Mouse (Mus musculus) CH12F3 (cell line): ENCODE measurements around the gene Mfsd10.
"Not testable (repeated sequence)": the region's sequence is repeated elsewhere in the genome, so short reads cannot be mapped to it uniquely, and the experiment has no call there.

Experiments used
- in situ Hi-C: fragments of 300-500 bp; cut with MboI; formaldehyde crosslinking; loops from 2 replicates; pipeline ENCODE4 v1.14.3; 2020; ENCODE audit warnings: low sequenced_read_pairs

Mfsd10 gene

DNA sequence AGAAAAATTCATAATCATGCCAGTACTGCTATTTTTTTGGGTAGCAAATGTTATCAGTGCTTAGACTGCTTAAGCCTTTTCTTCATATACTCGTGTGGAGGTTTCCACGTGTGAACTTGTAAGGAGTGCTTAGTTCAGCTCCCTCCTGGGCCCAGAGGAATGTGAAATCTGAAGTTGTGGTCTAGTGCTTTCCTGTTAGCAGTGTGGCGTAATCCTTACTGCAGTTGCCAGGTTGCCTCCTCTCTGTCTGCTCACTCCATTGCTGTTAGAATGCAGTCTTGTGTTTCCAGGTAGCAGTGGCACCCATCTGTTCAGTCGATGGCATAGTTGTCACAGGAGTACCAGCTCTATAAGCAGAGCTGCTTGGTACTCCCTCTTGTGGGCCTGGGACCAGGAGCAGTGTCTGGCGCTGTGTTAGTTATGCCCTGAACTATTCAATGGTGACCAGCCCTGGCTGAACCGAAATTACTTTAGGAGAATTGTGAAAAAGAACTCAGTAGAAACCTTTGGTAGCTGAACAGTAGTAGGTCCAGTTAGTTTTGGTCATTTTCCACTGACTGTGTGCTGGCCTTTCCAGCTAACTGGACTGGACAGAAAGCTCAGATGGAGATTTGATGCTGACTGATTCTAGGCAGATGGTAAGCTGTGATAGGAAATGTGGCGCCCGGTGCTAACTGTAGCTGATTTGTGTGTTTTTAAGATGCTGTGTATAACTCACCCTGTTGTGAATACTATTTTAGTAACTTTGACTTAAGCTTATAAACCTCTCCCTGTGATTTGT is 29.7 kb downstream of the Mfsd10 start:
- in situ Hi-C loops = no loop called here

DNA sequence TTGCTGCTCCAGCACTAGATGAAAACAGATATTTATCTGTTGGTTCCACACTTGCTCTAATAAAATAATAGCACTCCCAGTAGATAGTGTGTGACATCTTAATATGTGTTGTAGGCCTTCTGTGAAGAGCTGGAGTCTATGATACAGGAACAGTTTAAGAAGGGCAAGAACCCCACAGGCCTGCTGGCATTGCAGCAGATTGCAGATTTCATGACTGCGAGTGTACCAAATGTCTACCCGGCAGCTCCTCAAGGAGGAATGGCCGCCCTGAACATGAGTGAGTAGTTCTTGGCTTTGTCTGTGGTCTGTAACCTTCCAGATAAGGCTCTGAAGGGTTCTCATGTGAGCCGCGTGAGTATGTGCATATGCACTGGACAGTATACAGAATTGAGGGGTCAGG is 32.4 kb downstream of the Mfsd10 start:
- in situ Hi-C loops = no loop called here

- in situ Hi-C loops = no loop called here
Observed at GRCm38 (mm10) chr5:34593202-34593727, 43.7 kb downstream of the Mfsd10 start.

- in situ Hi-C loops = no loop called here
Observed at GRCm38 (mm10) chr5:34592666-34593065, 44.3 kb downstream of the Mfsd10 start.

DNA sequence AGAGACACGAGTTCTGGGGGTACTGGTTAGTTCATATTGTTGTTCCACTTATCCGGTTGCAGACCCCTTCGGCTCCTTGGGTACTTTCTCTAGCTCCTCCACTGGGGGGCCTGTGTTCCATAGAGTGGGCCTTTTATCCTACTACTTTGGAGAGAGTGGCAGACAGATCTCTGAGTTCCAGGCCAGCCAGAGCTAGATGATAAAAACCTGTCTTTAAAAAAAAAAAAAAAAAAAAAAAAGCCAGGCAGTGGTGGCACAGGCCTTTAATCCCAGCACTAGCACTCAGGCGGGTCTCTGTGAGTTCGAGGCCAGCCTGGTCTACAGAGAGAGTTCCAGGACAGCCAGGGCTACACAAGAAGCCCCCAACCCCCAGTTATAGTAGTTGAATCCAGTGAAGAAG is 44.8 kb downstream of the Mfsd10 start:
- in situ Hi-C loops = not testable (repeated sequence)

GRCm38 (mm10) chr5:34591388-34592004 is 45.5 kb downstream of the Mfsd10 start:
- in situ Hi-C loops = no loop called here

DNA sequence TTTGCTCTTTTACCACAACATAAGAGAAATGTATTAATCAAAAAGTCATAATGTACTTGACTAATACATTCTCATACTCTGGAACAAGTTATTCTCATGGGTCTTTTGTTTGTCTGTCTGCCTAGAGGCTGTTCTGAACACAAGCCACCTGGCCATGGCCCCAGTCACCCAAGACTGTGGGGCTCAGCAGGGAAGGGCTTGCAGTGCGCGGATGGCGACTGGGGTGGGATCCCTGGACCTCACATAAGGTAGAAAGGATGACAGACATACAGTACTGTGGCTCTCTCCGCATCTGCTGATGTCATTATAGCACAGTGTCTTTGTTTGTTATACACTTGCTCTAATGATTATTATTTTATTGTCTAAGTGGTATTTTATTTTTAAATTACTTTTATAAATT is 46.3 kb downstream of the Mfsd10 start:
- in situ Hi-C loops = no loop called here

DNA sequence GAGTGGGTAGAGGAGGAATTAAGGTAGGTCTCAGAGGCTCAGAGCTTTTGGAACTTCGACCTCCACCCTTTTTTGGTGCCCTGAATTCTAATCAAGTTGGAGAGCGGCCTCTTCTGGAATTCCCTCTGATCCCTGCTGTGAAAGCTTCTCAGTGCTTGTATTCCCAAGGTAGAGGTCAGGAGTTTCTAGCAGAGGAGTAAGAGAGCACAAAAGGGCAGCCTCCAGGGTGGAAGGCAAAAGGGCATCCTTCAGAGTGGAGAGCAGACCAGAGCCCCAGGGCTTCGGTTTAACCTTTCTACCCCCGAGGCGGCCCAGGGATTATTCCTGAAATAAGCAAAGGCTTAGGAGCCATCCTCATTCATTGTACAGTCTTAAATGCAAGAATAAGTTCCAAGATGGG is 47.0 kb downstream of the Mfsd10 start:
- in situ Hi-C loops = no loop called here

DNA sequence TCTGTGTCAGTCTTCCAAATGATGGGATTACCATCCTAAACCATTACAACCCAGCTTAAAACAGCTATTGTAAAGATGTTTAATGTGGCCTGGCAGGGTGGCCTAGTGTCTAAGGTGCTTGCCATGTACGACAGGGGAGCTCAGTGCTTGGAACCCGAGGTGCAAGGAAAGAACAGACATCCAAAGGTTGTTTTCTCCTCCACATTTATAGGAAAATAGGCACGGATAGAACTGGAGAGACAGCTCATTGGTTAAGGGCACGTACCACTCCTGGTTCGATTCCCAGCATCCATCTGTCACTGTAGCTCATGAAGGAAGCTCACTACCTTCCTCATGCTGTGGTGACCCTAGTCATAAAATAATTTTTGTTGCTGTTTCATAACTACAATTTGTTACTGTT is 49.1 kb downstream of the Mfsd10 start:
- in situ Hi-C loops = no loop called here

- in situ Hi-C loops = no loop called here
Observed at GRCm38 (mm10) chr5:34585216-34585615, 51.8 kb downstream of the Mfsd10 start.
